Mouse (Mus musculus) C2C12 (cell line): ENCODE data around the gene Sema3f.

Experiments used
- CEBPB ChIP-seq: IDR thresholded peaks from one replicate; pipeline ENCODE4 v1.6.1; 2011; ENCODE audit warnings: low read depth, mild to moderate bottlenecking, control low read depth, moderate library complexity
- CTCF ChIP-seq: IDR thresholded peaks from one replicate; pipeline ENCODE4 v1.5.1; 2011; ENCODE audit not compliant: control insufficient read depth, insufficient read depth, insufficient read length
- MYOD1 ChIP-seq: IDR thresholded peaks from one replicate; pipeline ENCODE4 v1.6.1; 2011; ENCODE audit warnings: low read depth; ENCODE audit not compliant: control insufficient read depth, insufficient read length
- MYOG ChIP-seq: IDR thresholded peaks from one replicate; pipeline ENCODE4 v1.6.1; 2011; ENCODE audit not compliant: control insufficient read depth, insufficient read length; ENCODE audit errors: extremely low read depth
- USF1 ChIP-seq: IDR thresholded peaks from one replicate; pipeline ENCODE4 v1.6.1; 2011; ENCODE audit warnings: low read depth, mild to moderate bottlenecking, control low read depth, moderate library complexity

- no peak for TF ChIP-seq USF1
- TF ChIP-seq CTCF = no peak
- no peak for TF ChIP-seq CEBPB
- TF ChIP-seq MYOD1 = no peak
- TF ChIP-seq MYOG = no peak
These were observed 18.8 kb upstream of the Sema3f start for GRCm38 (mm10) chr9:107728919-107729670.
